Mouse (Mus musculus): Measurements from ENCODE around the gene Astn1.

- no peak for TF ChIP-seq CTCF (IDR thresholded peaks at IDR 0.05; ENCODE audit: low read depth)
- TF ChIP-seq EP300 (IDR thresholded peaks at IDR 0.05; ENCODE audit: low read depth), result no peak
Measured at GRCm38 (mm10) chr1:158414198-158414597, 52.1 kb downstream of the Astn1 start.
